In genomic region chr8:29790029-29790428, GRCm38 (mm10) we compare ENCODE assay signal across 28 mouse cellular contexts.
DNase-seq lines count a peak whose midpoint lies in the region; ATAC-seq lines count a peak whose summit lies in the region.
"Had no signal": no experiment of that assay in that cellular context is flagged by ENCODE, and none has a peak within 500 bp of the region (broad histone marks: within the 10 kb centered on the region; RNA-seq: fewer than 3 reads in every experiment).

No protein-coding gene starts in this region.

- 0 out of 2 replicates have a peak, but pooled peaks have one; percentile 14 for ATAC-seq in embryonic facial prominence, embryonic 11.5 days (replicated peaks; ENCODE audit: insufficient number of reproducible peaks, low FRiP score, low TSS enrichment, low read depth)
- ATAC-seq in hindbrain, embryonic 11.5 days (ENCODE audit: low FRiP score), result peak; percentile 52
- ATAC-seq in hindbrain, embryonic 16.5 days, result no peak
- ATAC-seq in midbrain, embryonic 13.5 days, result peak; percentile 68; the same call in 1 of the 2 replicates
- no peak for ATAC-seq in midbrain, embryonic 15.5 days (replicated peaks)
- ATAC-seq: intestine, postnatal 0 days; Patski had no signal

- no peaks in the 10 kb centered on the region for H3K9me3 ChIP-seq in embryonic facial prominence, embryonic 11.5 days (replicated peaks; ENCODE audit: control insufficient read depth, low read length)
- no peaks in the 10 kb centered on the region for H3K9me3 ChIP-seq in embryonic facial prominence, embryonic 10.5 days
- H3K9me3 ChIP-seq in hindbrain, embryonic 11.5 days (ENCODE audit: control insufficient read depth, low read length), result no peaks in the 10 kb centered on the region
- H3K9me3 ChIP-seq in hindbrain, embryonic 16.5 days (ENCODE audit: control insufficient read depth, low read length), result no peaks in the 10 kb centered on the region
- no peaks in the 10 kb centered on the region for H3K9me3 ChIP-seq in midbrain, embryonic 13.5 days
- H3K9me3 ChIP-seq in midbrain, embryonic 15.5 days, result no peaks in the 10 kb centered on the region
- H3K9me3 ChIP-seq: hindbrain, embryonic 10.5 days; neural tube, embryonic 13.5 days; stomach, embryonic 15.5 days had no signal

- no peak overlapping the region for H3K4me2 ChIP-seq in embryonic facial prominence, embryonic 11.5 days (ENCODE audit: low read depth, low read length)
- no peak overlapping the region for H3K4me2 ChIP-seq in hindbrain, embryonic 11.5 days (replicated peaks; ENCODE audit: low read depth, low read length)
- H3K4me2 ChIP-seq in hindbrain, embryonic 16.5 days (ENCODE audit: low read length), result no peak overlapping the region
- no peak overlapping the region for H3K4me2 ChIP-seq in midbrain, embryonic 13.5 days (replicated peaks)
- H3K4me2 ChIP-seq in midbrain, embryonic 15.5 days, result no peak overlapping the region
- H3K4me2 ChIP-seq: neural tube, embryonic 13.5 days; stomach, embryonic 15.5 days had no signal

- no peak overlapping the region for H3K4me3 ChIP-seq in embryonic facial prominence, embryonic 11.5 days (ENCODE audit: low read depth, low read length)
- no peak overlapping the region for H3K4me3 ChIP-seq in embryonic facial prominence, embryonic 10.5 days
- H3K4me3 ChIP-seq in hindbrain, embryonic 11.5 days (ENCODE audit: low read depth, low read length), result no peak overlapping the region
- no peak overlapping the region for H3K4me3 ChIP-seq in hindbrain, embryonic 16.5 days (ENCODE audit: low read length)
- no peak overlapping the region for H3K4me3 ChIP-seq in midbrain, embryonic 13.5 days (replicated peaks)
- H3K4me3 ChIP-seq in midbrain, embryonic 15.5 days, result no peak overlapping the region
- H3K4me3 ChIP-seq: erythroblast, embryonic 14.5 days; hindbrain, embryonic 10.5 days; neural tube, embryonic 13.5 days; stomach, embryonic 15.5 days had no signal

- 86% methylated on average over 2 of the region's 2 CpGs for WGBS in embryonic facial prominence, embryonic 11.5 days
- WGBS in embryonic facial prominence, embryonic 10.5 days, result 88% methylated on average over 2 of the region's 2 CpGs
- 93% methylated on average over 2 of the region's 2 CpGs for WGBS in hindbrain, embryonic 11.5 days
- WGBS in hindbrain, embryonic 16.5 days, result 73% methylated on average over 2 of the region's 2 CpGs
- 91% methylated on average over 2 of the region's 2 CpGs for WGBS in midbrain, embryonic 13.5 days
- 78% methylated on average over 2 of the region's 2 CpGs for WGBS in midbrain, embryonic 15.5 days

- no peaks in the 10 kb centered on the region for H3K36me3 ChIP-seq in embryonic facial prominence, embryonic 11.5 days (replicated peaks; ENCODE audit: control insufficient read depth, insufficient read depth, low read depth, low read length)
- no peaks in the 10 kb centered on the region for H3K36me3 ChIP-seq in embryonic facial prominence, embryonic 10.5 days (replicated peaks)
- no peaks in the 10 kb centered on the region for H3K36me3 ChIP-seq in hindbrain, embryonic 11.5 days (ENCODE audit: control insufficient read depth, insufficient read depth, low read length)
- H3K36me3 ChIP-seq in hindbrain, embryonic 16.5 days (ENCODE audit: control insufficient read depth, insufficient read depth, low read length), result no peaks in the 10 kb centered on the region
- H3K36me3 ChIP-seq in midbrain, embryonic 13.5 days, result no peaks in the 10 kb centered on the region
- no peaks in the 10 kb centered on the region for H3K36me3 ChIP-seq in midbrain, embryonic 15.5 days (replicated peaks)
- H3K36me3 ChIP-seq: hindbrain, embryonic 10.5 days; neural tube, embryonic 13.5 days; stomach, embryonic 15.5 days had no signal

- DNase-seq in embryonic facial prominence, embryonic 11.5 days (ENCODE audit: low spot score), result no peak
- DNase-seq in embryonic facial prominence, embryonic 10.5 days (ENCODE audit: low spot score), result no peak
- peak; percentile 5 for DNase-seq in hindbrain, embryonic 11.5 days (ENCODE audit: low spot score)
- peak; percentile 0 for DNase-seq in naive thymus-derived CD4-positive, alpha-beta T cell, adult 2 months (ENCODE audit: low read depth)
- DNase-seq: adrenal gland, postnatal 10 days; cerebellum, adult 11-12 months; cerebellum, adult 9-11 months; gastrocnemius, postnatal 14 days; heart, postnatal 14 days; kidney, adult 9 months; kidney, postnatal 10 days; layer of hippocampus, postnatal 36 days; left cerebral cortex, postnatal 4 days; liver; lung, adult 2 months; lung, postnatal 10 days; right cerebral cortex, postnatal 25 days had no signal

- no peak overlapping the region for H3K9ac ChIP-seq in embryonic facial prominence, embryonic 11.5 days (replicated peaks; ENCODE audit: low read length)
- H3K9ac ChIP-seq in hindbrain, embryonic 11.5 days (ENCODE audit: low read depth, low read length), result no peak overlapping the region
- H3K9ac ChIP-seq in hindbrain, embryonic 16.5 days (ENCODE audit: low read depth, low read length), result no peak overlapping the region
- no peak overlapping the region for H3K9ac ChIP-seq in midbrain, embryonic 13.5 days (replicated peaks)
- H3K9ac ChIP-seq in midbrain, embryonic 15.5 days, result no peak overlapping the region
- H3K9ac ChIP-seq: liver, embryonic 14.5 days; neural tube, embryonic 13.5 days; stomach, embryonic 15.5 days had no signal

- no peaks in the 10 kb centered on the region for H3K27me3 ChIP-seq in embryonic facial prominence, embryonic 11.5 days (ENCODE audit: control insufficient read depth, insufficient read depth, low read length)
- H3K27me3 ChIP-seq in embryonic facial prominence, embryonic 10.5 days (replicated peaks; ENCODE audit: low read depth, poor library complexity, severe bottlenecking), result no peaks in the 10 kb centered on the region
- no peaks in the 10 kb centered on the region for H3K27me3 ChIP-seq in hindbrain, embryonic 11.5 days (ENCODE audit: control insufficient read depth, insufficient read depth, low read length)
- H3K27me3 ChIP-seq in hindbrain, embryonic 16.5 days (replicated peaks; ENCODE audit: control insufficient read depth, insufficient read depth, low read length), result no peaks in the 10 kb centered on the region
- no peaks in the 10 kb centered on the region for H3K27me3 ChIP-seq in midbrain, embryonic 13.5 days
- H3K27me3 ChIP-seq in midbrain, embryonic 15.5 days (replicated peaks), result no peaks in the 10 kb centered on the region
- H3K27me3 ChIP-seq: neural tube, embryonic 13.5 days; Patski; stomach, embryonic 15.5 days had no signal

- no peaks in the 10 kb centered on the region for H3K4me1 ChIP-seq in embryonic facial prominence, embryonic 11.5 days (ENCODE audit: control insufficient read depth, insufficient read depth, low read length)
- no peaks in the 10 kb centered on the region for H3K4me1 ChIP-seq in embryonic facial prominence, embryonic 10.5 days
- no peaks in the 10 kb centered on the region for H3K4me1 ChIP-seq in hindbrain, embryonic 11.5 days (replicated peaks; ENCODE audit: control insufficient read depth, insufficient read depth, low read length)
- H3K4me1 ChIP-seq in hindbrain, embryonic 16.5 days (ENCODE audit: control insufficient read depth, insufficient read depth, low read depth, low read length), result no peaks in the 10 kb centered on the region
- peaks cover 3% of the 10 kb centered on the region; the same call in 1 of the 2 replicates for H3K4me1 ChIP-seq in midbrain, embryonic 13.5 days (replicated peaks)
- no peaks in the 10 kb centered on the region for H3K4me1 ChIP-seq in midbrain, embryonic 15.5 days
- H3K4me1 ChIP-seq: hindbrain, embryonic 10.5 days; neural tube, embryonic 13.5 days; stomach, embryonic 15.5 days had no signal

- H3K27ac ChIP-seq in embryonic facial prominence, embryonic 11.5 days (replicated peaks; ENCODE audit: low read depth, low read length), result no peak overlapping the region
- H3K27ac ChIP-seq in embryonic facial prominence, embryonic 10.5 days (replicated peaks), result no peak overlapping the region
- no peak overlapping the region for H3K27ac ChIP-seq in hindbrain, embryonic 11.5 days (ENCODE audit: low read depth, low read length)
- no peak overlapping the region for H3K27ac ChIP-seq in hindbrain, embryonic 16.5 days (ENCODE audit: low read depth, low read length)
- H3K27ac ChIP-seq in midbrain, embryonic 13.5 days, result no peak overlapping the region
- H3K27ac ChIP-seq in midbrain, embryonic 15.5 days, result no peak overlapping the region
- H3K27ac ChIP-seq: hindbrain, embryonic 10.5 days; liver, embryonic 14.5 days; macrophage; neural tube, embryonic 13.5 days; stomach, embryonic 15.5 days had no signal

Comparison
In these comparisons a context has a peak if more than half of its experiments do, and no peak if none do; other contexts are left out.
1. ATAC-seq: peak in embryonic facial prominence, embryonic 11.5 days (single experiment), hindbrain, embryonic 11.5 days (single experiment) and midbrain, embryonic 13.5 days (single experiment); none in hindbrain, embryonic 16.5 days (single experiment) and midbrain, embryonic 15.5 days (single experiment).
2. DNase-seq: peak in hindbrain, embryonic 11.5 days (single experiment) and naive thymus-derived CD4-positive, alpha-beta T cell, adult 2 months (single experiment); none in embryonic facial prominence, embryonic 11.5 days (single experiment) and embryonic facial prominence, embryonic 10.5 days (single experiment).